Mouse (Mus musculus) G1E-ER4 (cell line): ENCODE results near the gene Sfmbt1. TPM values are rescaled to one million over a fixed set of nuclear protein-coding genes. Genes with fewer than 3 reads are reported as not detected.

Experiments used
- GATA1 ChIP-seq: IDR thresholded peaks from one replicate; pipeline ENCODE4 v1.8.0; 2012; ENCODE audit warnings: low read length, inconsistent platforms
- polyA plus RNA-seq: library from polyadenylated mRNA; stranded (reverse); fragments of >175 nt; gene quantifications from 2 replicates; pipeline ENCODE4 v1.2.3, GENCODE M21; 2012

The Sfmbt1 gene
- polyA plus RNA-seq, 1 experiment = 2.2 TPM

GRCm38 (mm10) chr14:30704098-30704855 lies 10.4 kb upstream of the Sfmbt1 start:
- TF ChIP-seq GATA1 = no peak

- TF ChIP-seq GATA1 = no peak
Observed at GRCm38 (mm10) chr14:30711892-30712291, 2.8 kb upstream of the Sfmbt1 start.

GRCm38 (mm10) chr14:30713769-30714168 lies 880 bp upstream of the Sfmbt1 start:
- TF ChIP-seq GATA1 = no peak

- TF ChIP-seq GATA1 = no peak
Observed at GRCm38 (mm10) chr14:30715618-30716050, 985 bp downstream of the Sfmbt1 start.

GRCm38 (mm10) chr14:30716051-30716952 lies 1.7 kb downstream of the Sfmbt1 start:
- no peak for TF ChIP-seq GATA1

- TF ChIP-seq GATA1 = no peak
Observed at GRCm38 (mm10) chr14:30716953-30717285, 2.3 kb downstream of the Sfmbt1 start.

- TF ChIP-seq GATA1 = no peak
Observed at GRCm38 (mm10) chr14:30719514-30719913, 4.9 kb downstream of the Sfmbt1 start.

- no peak for TF ChIP-seq GATA1
Observed at GRCm38 (mm10) chr14:30721850-30722249, 7.2 kb downstream of the Sfmbt1 start.

GRCm38 (mm10) chr14:30722406-30722805 lies 7.8 kb downstream of the Sfmbt1 start:
- no peak for TF ChIP-seq GATA1

GRCm38 (mm10) chr14:30731896-30732295 lies 17.2 kb downstream of the Sfmbt1 start:
- TF ChIP-seq GATA1 = no peak

GRCm38 (mm10) chr14:30734665-30735064 lies 20.0 kb downstream of the Sfmbt1 start:
- no peak for TF ChIP-seq GATA1

- TF ChIP-seq GATA1 = no peak
Observed at GRCm38 (mm10) chr14:30735810-30736209, 21.2 kb downstream of the Sfmbt1 start.

- TF ChIP-seq GATA1 = no peak
Observed at GRCm38 (mm10) chr14:30736413-30736812, 21.8 kb downstream of the Sfmbt1 start.

GRCm38 (mm10) chr14:30743891-30744290 lies 29.2 kb downstream of the Sfmbt1 start:
- TF ChIP-seq GATA1 = no peak

GRCm38 (mm10) chr14:30746160-30746559 lies 31.5 kb downstream of the Sfmbt1 start:
- no peak for TF ChIP-seq GATA1

- no peak for TF ChIP-seq GATA1
Observed at GRCm38 (mm10) chr14:30757239-30757638, 42.6 kb downstream of the Sfmbt1 start.
